Mouse (Mus musculus): ENCODE data around the gene Pip4k2b.
A peak's percentile ranks its signal among the peaks of the same experiment; 100 is the strongest.
"Not testable (repeated sequence)": the region's sequence is repeated elsewhere in the genome, so short reads cannot be mapped to it uniquely, and the experiment has no call there.

The Pip4k2b gene

GRCm38 (mm10) chr11:97744063-97744717 lies at the start of gene Pip4k2b:
Pip4k2b (minus strand) TSS chr11:97744704.
- DNase-seq, result peak; percentile 59 to 63

GRCm38 (mm10) chr11:97793165-97793564 lies 48.7 kb upstream of the Pip4k2b start:
- peak in 1 of 2 experiments; percentile 34 for DNase-seq

- DNase-seq, result not testable (repeated sequence)
Observed at GRCm38 (mm10) chr11:97790778-97791438, 46.4 kb upstream of the Pip4k2b start.

GRCm38 (mm10) chr11:97789727-97790126 lies 45.2 kb upstream of the Pip4k2b start:
- no peak for DNase-seq

- DNase-seq, result no peak
Observed at GRCm38 (mm10) chr11:97787961-97788360, 43.5 kb upstream of the Pip4k2b start.

- DNase-seq, result no peak
Observed at GRCm38 (mm10) chr11:97782564-97782895, 38.0 kb upstream of the Pip4k2b start.

GRCm38 (mm10) chr11:97781832-97782563 lies 37.5 kb upstream of the Pip4k2b start, which contains the start of gene Rpl23:
Rpl23 (minus strand) TSS chr11:97782437.
- peak; percentile 97 to 100 for DNase-seq

- no peak for DNase-seq
Observed at GRCm38 (mm10) chr11:97781478-97781831, 37.0 kb upstream of the Pip4k2b start.

- no peak for DNase-seq
Observed at GRCm38 (mm10) chr11:97779968-97780701, 35.6 kb upstream of the Pip4k2b start.

- no peak for DNase-seq
Observed at GRCm38 (mm10) chr11:97778918-97779317, 34.4 kb upstream of the Pip4k2b start.

GRCm38 (mm10) chr11:97777129-97777529 lies 32.6 kb upstream of the Pip4k2b start:
- DNase-seq, result no peak

GRCm38 (mm10) chr11:97776497-97777128 lies 32.1 kb upstream of the Pip4k2b start:
- DNase-seq, result no peak

- no peak for DNase-seq
Observed at GRCm38 (mm10) chr11:97775808-97776496, 31.4 kb upstream of the Pip4k2b start, which contains the start of gene 1700001P01Rik. 1700001P01Rik (minus strand) TSS chr11:97775918.

GRCm38 (mm10) chr11:97775186-97775585 lies 30.7 kb upstream of the Pip4k2b start:
- no peak for DNase-seq

GRCm38 (mm10) chr11:97771410-97771809 lies 26.9 kb upstream of the Pip4k2b start:
- no peak for DNase-seq

- no peak for DNase-seq
Observed at GRCm38 (mm10) chr11:97769704-97770103, 25.2 kb upstream of the Pip4k2b start.

- peak; percentile 86 to 92 for DNase-seq
Observed at GRCm38 (mm10) chr11:97766154-97766881, 21.8 kb upstream of the Pip4k2b start, which contains the start of gene Cwc25. Cwc25 (minus strand) TSS chr11:97766556.

- no peak for DNase-seq
Observed at GRCm38 (mm10) chr11:97761638-97762037, 17.1 kb upstream of the Pip4k2b start.

GRCm38 (mm10) chr11:97758942-97759341 lies 14.4 kb upstream of the Pip4k2b start:
- DNase-seq, result no peak

GRCm38 (mm10) chr11:97758125-97758524 lies 13.6 kb upstream of the Pip4k2b start:
- no peak for DNase-seq

- no peak for DNase-seq
Observed at GRCm38 (mm10) chr11:97753277-97753676, 8.8 kb upstream of the Pip4k2b start.

All from spleen, adult 18-20 months (tissue).